Mouse (Mus musculus) heart, postnatal 0 days (tissue): ENCODE data around the gene Tor1a. TPM values are rescaled to one million over a fixed set of nuclear protein-coding genes. Genes with fewer than 3 reads are reported as not detected.
A peak's percentile ranks its signal among the peaks of the same experiment; 100 is the strongest.

Experiments used
- ATAC-seq: fragments of 200-750 bp; cut with Nextera tagmentation; 2 replicates; pipeline ENCODE4 v1.8.0; 2017; ENCODE audit warnings: low read depth, moderate number of reproducible peaks, moderate library complexity; ENCODE audit not compliant: insufficient read depth
- DNase-seq: peaks from one replicate; pipeline ENCODE4 v3.0.0-alpha.2; 2016; ENCODE audit warnings: low spot score
- H3K27ac ChIP-seq: fragments of 300-500 bp; sonication (generic); 2 replicates; pipeline ENCODE4 v1.5.1; 2014; ENCODE audit warnings: low read depth, mild to moderate bottlenecking
- H3K27me3 ChIP-seq: fragments of 300-500 bp; sonication (generic); 2 replicates; pipeline ENCODE4 v1.6.1; 2014; ENCODE audit warnings: low read length, mixed read lengths; ENCODE audit not compliant: control insufficient read depth, insufficient read depth
- H3K36me3 ChIP-seq: fragments of 300-500 bp; sonication (generic); replicated peaks from 2 replicates; pipeline ENCODE4 v1.6.1; 2014; ENCODE audit warnings: low read length, mixed read lengths; ENCODE audit not compliant: control insufficient read depth, insufficient read depth
- H3K4me1 ChIP-seq: fragments of 300-500 bp; sonication (generic); 2 replicates; pipeline ENCODE4 v1.6.1; 2014; ENCODE audit warnings: antibody characterized with exemption; ENCODE audit not compliant: control insufficient read depth, insufficient read depth
- H3K4me2 ChIP-seq: fragments of 300-500 bp; sonication (generic); 2 replicates; pipeline ENCODE4 v1.6.1; 2014; ENCODE audit warnings: low read depth, mild to moderate bottlenecking, low read length, moderate library complexity
- H3K4me3 ChIP-seq: fragments of 300-500 bp; sonication (generic); 2 replicates; pipeline ENCODE4 v1.5.1; 2014; ENCODE audit warnings: low read depth, low read length
- H3K9ac ChIP-seq: fragments of 300-500 bp; sonication (generic); replicated peaks from 2 replicates; pipeline ENCODE4 v1.6.1; 2014; ENCODE audit warnings: low read depth, low read length, mixed read lengths
- H3K9me3 ChIP-seq: fragments of 300-500 bp; sonication (generic); replicated peaks from 2 replicates; pipeline ENCODE4 v1.6.1; 2016; ENCODE audit warnings: low read length; ENCODE audit not compliant: control insufficient read depth
- CTCF ChIP-seq: IDR thresholded peaks from 2 replicates; pipeline ENCODE4 v1.5.1; 2016; ENCODE audit warnings: antibody characterized with exemption, control low read depth, low read depth
- EP300 ChIP-seq: IDR thresholded peaks from 2 replicates; pipeline ENCODE4 v1.6.1; 2016; ENCODE audit warnings: antibody characterized with exemption, low read depth
- WGBS: fragments of 180-500 bp; shearing (Covaris S2); extraction: QIAGEN DNeasy Blood & Tissue Kit; methylation state at CpG from one replicate; pipeline ENCODE4 v1.1.7; 2014; 5-methylcytosine and 5-hydroxymethylcytosine counted together
- polyA plus RNA-seq: library from polyadenylated mRNA; unstranded; fragments of >200 nt; fragmentation: Nextera tagmentation; extraction: Ambion mirVana; gene quantifications from 2 replicates; pipeline ENCODE4 v1.2.1, GENCODE M21; 2015
- total RNA-seq: library from RNA; depleted of rRNA; stranded (reverse); fragments of >200 nt; gene quantifications from 2 replicates; pipeline ENCODE4 v1.2.3, GENCODE M21; 2014; ENCODE audit warnings: low replicate concordance

Gene Tor1a
- total and polyA plus RNA-seq, 2 experiments from 2014 or later = 27.1 to 35.0 TPM

DNA sequence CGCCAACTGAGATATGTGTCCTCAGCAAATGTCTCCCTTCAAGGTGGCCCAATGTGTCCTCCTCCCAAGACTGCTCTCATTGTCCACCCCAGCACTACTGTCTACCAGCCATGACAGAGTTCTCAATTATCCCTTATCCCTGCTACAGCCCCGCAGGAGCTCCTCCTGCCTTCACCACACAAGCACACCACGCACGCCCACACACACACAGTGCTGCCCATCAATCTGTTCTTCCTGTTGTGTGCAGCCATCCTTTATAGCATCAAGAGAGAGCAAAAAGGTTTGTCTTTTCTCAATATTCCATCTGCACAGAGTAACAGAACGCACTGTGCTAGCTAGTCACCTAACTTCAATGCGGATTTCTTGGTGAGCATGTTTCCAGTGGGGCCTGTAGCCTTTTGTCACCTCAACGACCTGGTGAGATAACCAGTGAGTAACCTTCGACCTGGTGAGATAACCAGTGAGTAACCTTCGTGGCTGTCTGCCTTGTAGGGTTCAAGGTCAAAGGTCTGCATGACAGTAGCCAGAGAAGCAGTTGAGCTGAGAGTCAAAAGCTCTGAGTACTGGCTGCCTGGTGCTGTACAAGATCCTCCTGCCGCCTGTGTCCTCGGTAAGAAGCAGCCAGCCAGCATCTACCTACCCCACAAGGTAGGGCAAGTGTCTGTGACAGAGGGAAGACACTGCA, 5.0 kb downstream of the Tor1a start:
- DNase-seq = no peak
- Histone ChIP-seq H3K9ac (no peak overlapping the region), H3K4me2 (no peak overlapping the region), H3K4me3 (no peak overlapping the region), H3K27me3 (no peaks in the 10 kb centered on the region), H3K9me3 (no peaks in the 10 kb centered on the region), H3K4me1 (peaks cover 11% of the 10 kb centered on the region; the same call in 1 of the 2 replicates), H3K36me3 (peaks cover 73% of the 10 kb centered on the region), H3K27ac (no peak overlapping the region)
- TF ChIP-seq CTCF = no peak
- no peak for TF ChIP-seq EP300
- WGBS = 62% methylated on average over 11 of the region's 11 CpGs
- ATAC-seq = no peak

DNA sequence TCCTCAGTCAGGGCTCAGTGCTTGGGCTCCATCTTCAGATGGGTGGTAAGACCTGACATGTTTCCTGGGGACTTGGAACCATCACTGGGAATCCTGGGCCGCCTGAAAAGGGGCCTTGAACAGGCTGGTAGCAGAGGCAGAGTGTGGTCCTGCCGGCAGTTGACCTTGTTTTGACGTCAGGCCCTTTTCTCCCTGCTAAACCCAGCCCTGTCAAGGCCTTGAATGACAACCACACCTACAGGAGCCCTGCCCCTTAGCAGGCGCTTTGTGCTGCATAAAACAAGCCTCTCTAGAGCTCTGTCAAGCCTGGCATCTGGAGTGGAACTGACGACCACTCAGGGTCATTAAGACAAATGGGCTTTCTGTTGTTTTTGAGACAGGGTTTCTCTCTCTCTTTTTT, 7.9 kb downstream of the Tor1a start:
- TF ChIP-seq CTCF (no peak), EP300 (no peak)
- DNase-seq (no peak), ATAC-seq (no peak)
- Histone ChIP-seq H3K27me3 (no peaks in the 10 kb centered on the region), H3K27ac (no peak overlapping the region), H3K9me3 (no peaks in the 10 kb centered on the region), H3K36me3 (peaks cover 85% of the 10 kb centered on the region), H3K9ac (no peak overlapping the region), H3K4me3 (no peak overlapping the region), H3K4me1 (no peaks in the 10 kb centered on the region), H3K4me2 (no peak overlapping the region)
- WGBS = 46% methylated on average over 5 of the region's 5 CpGs

DNA sequence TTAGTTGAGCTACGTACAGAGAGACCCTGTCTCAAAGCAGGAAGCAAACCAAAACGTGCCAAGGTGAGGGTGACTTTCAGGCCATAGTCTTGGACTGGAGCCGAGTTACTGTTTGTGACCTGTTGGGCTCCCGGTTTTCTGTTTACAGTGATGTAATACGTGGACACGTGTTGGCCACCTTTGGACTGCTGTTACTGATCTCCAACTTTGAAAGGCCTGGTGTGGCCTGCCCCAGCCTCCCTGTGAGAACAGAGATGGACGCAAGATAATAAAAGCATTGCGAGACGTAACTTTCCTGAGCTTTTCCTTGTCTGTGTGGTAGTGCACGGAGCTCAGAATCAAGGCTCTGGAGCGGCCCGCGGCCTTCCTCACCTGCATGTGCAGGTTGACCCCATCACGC, 9.0 kb downstream of the Tor1a start:
- H3K27ac ChIP-seq = no peak overlapping the region
- no peaks in the 10 kb centered on the region for H3K27me3 ChIP-seq
- ATAC-seq (no peak), DNase-seq (no peak)
- H3K4me3 ChIP-seq = no peak overlapping the region
- no peak overlapping the region for H3K9ac ChIP-seq
- TF ChIP-seq CTCF (no peak), EP300 (no peak)
- no peaks in the 10 kb centered on the region for H3K9me3 ChIP-seq
- WGBS = 88% methylated on average over 14 of the region's 14 CpGs
- peaks cover 77% of the 10 kb centered on the region for H3K36me3 ChIP-seq
- peaks cover 7% of the 10 kb centered on the region for H3K4me1 ChIP-seq
- no peak overlapping the region for H3K4me2 ChIP-seq

DNA sequence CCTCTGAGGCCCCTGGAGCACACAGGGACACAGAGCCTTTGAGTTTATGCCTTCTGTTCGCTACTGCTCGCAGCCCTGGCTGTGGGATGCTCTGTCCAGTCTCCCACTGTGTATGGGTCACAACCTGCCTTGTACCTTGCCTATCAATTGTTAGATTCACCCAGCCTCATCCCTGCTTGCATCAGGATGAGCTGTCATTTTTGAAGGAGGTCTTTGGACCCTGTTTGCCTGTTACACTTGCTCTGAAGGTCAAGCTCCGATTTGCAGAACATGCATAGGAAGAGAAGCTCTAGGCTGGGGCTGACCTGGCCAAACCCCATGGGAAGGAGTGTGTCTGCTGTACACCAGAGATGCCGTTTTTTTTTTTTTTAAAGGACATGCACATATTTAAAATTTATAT, 10.2 kb downstream of the Tor1a start:
- no peak for DNase-seq
- H3K9me3 ChIP-seq = no peaks in the 10 kb centered on the region
- H3K36me3 ChIP-seq = peaks cover 67% of the 10 kb centered on the region
- peaks cover 11% of the 10 kb centered on the region for H3K4me1 ChIP-seq
- H3K4me3 ChIP-seq = no peak overlapping the region
- no peak overlapping the region for H3K27ac ChIP-seq
- no peak overlapping the region for H3K4me2 ChIP-seq
- ATAC-seq = no peak
- TF ChIP-seq CTCF (no peak), EP300 (no peak)
- no peaks in the 10 kb centered on the region for H3K27me3 ChIP-seq
- no peak overlapping the region for H3K9ac ChIP-seq
- WGBS = 77% methylated on average over 4 of the region's 4 CpGs

DNA sequence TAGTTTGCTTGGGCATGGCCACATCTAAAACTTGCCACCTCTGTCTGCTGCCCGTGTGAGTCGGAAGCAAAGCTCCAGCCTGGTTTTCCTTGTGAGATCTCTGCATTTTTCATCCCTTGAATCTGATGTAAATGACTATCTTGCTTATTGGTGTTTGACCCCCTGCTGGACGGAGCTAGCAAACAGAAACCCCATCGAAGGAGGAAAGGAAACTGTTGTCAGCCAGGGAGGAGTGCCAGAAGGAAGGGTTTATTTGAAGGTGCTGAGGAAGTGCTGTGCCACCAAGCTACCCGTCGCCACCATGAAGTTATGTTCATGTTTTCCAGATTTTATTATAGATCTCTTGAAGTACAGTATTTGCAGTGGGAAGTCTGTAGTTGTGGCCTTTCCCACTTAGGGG, 12.9 kb downstream of the Tor1a start:
- no peak for ATAC-seq
- WGBS = 62% methylated on average over 6 of the region's 6 CpGs

More for the DNA sequence above, 12.9 kb downstream of the Tor1a start:
- 0 out of 2 replicates have a peak overlapping the region, but pooled peaks have one; percentile 82 for H3K9ac ChIP-seq
- no peak overlapping the region for H3K4me2 ChIP-seq
- no peak overlapping the region for H3K4me3 ChIP-seq
- no peaks in the 10 kb centered on the region for H3K27me3 ChIP-seq
- DNase-seq = no peak
- H3K9me3 ChIP-seq = no peaks in the 10 kb centered on the region
- TF ChIP-seq EP300 (no peak), CTCF (no peak)
- H3K36me3 ChIP-seq = peaks cover 40% of the 10 kb centered on the region
- no peak overlapping the region for H3K27ac ChIP-seq
- peaks cover 14% of the 10 kb centered on the region for H3K4me1 ChIP-seq
